Mouse (Mus musculus) liver (tissue): ENCODE measurements at regions not wholly inside any gene's neighbourhood (a gene's known extent, or its start where the extent isn't known, plus 50 kb on each side); places are given as distances from the start of the nearest gene placed in this dataset.

Experiments
- DNase-seq: peaks from one replicate; pipeline ENCODE4 v3.0.0-alpha.2; 2020; ENCODE audit warnings: mixed read lengths

DNA sequence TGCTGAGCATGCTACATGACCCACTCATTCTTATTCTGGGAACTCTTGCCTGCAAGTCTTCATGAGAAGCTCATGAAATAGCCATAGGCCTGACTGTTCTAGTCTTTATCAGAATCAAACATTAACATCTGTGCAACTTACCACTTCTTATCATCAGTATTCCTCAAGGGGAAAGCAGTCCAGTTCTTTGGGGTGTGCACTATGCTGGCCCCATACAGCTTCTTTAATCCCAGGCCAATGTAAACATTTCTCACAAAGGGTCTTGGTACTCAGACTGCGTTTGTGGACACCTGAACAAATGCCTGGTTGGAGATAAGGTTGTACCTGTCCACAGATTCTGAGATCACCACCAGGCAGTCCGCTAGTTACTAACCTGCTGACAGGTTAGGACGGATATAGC lies 51.3 kb downstream of the 3110018I06Rik start:
- no peak for DNase-seq

DNA sequence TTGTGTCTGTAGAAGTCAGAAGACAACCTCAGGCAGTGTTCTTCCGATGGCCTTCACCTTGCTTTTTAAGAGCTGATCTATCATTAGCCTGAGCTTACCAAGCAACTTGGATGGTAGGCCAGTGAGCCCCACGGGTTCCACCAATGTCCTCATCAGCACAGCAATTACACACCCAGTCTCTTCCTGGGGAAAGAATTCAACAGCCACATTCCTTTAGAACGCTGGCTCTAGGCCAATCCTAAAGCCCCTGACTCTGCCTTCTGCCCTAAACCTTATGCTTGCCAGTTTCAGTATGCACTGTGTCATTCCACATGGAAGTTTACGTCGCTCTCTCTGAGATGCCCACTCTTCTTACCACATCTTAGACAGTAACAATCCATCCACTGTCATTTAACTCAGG lies 52.8 kb downstream of the 3110018I06Rik start:
- DNase-seq: no peak

DNA sequence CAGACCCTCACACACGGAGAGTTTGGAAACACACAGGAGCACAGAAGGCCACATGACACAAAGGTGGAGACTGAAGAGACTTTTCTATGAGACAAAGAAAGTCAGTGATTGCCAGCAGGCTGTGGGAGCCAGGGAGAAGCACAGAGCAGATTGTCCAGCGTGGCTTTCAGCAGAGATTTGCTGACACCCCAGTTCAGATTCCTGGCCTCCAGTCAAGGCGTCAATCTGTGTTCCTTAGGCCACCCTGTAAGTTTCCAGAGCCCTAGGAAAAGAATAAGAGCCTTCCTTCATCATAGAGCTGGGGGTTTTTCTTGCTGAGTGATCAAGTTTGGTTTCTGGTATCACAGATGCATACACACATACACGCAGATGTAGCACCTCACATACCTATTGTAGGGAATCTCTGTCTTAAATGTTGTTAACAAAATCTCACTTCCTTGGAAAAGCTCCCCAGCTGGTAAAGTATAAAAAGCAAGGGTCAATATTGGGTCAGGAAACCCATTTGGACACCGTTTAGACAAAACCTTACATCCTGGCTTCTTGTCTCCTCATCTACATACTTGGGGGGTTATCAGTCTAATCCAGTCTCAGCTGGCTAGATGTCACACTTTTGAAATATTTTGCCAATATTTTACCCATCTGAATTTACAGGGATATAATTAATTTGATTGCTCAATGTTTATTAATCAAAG lies 58.9 kb downstream of the 3110018I06Rik start:
- no peak for DNase-seq

DNA sequence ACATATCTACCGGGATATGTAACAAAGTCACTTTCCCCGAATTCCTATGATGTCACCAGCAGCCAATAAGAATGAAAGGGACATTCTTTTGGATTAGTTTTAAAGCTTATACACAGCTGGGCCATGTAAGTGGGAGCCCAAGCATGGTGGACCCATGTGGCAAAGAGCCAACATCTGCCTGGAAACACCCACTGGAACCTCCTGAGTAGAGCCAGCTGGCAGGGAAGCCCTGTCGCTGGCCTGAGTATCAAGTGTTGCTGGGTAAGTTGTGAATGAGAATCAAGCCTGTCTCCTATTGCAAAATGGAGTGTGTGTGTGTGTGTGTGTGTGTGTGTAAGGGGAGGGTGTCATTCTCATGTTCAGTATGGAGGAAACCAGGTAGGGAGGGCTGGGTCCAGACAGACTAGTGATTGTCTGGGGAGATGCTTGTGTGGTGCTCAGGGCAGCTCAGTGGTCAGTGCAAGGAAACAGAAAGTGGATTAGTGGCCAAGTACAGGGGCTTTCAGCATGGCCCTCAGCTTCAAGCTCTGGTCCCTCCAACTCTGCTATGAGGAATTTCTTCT lies 59.5 kb downstream of the 3110018I06Rik start:
- DNase-seq: peak; percentile 26

DNA sequence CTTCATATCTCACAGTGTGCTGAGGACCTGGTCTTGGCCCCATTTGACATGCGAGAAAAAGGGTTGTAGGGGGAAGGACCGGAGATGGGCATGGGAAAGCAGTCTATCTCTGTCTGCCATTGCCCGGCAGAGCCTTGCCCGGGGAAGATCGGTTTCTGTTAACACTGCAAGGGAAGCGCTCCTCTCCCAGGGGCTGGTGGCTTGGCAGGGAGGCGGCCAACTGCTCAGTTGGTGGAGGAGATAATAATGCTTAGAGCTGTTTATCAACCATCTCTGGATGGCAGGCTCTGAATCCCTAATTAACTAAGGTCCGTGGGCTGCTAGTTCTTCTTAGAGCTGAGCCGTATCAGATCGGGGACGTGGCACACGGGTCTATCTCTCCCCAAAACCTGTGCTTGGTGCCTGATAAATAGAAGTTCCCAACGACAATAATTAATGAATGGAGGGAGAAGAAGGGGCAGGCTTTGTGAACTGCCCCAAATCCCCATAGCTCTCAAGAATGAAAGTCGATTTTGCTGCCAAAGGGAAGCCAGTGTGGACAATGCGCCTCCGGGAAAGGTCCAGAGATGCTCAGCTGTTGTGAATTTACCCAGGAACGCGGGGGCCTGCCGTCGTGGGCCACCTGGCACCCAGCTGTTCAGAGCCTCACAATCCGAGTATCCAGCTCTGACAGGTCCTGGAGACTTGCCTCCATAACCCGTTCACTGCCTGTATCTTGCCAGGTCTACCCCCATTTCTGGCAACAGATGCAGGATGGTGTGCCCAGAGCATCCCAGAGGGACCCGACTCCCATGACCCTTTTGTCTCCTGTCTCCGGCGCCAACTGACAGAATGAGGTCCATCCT lies 61.2 kb downstream of the 3110018I06Rik start:
- peak; percentile 18 for DNase-seq

DNA sequence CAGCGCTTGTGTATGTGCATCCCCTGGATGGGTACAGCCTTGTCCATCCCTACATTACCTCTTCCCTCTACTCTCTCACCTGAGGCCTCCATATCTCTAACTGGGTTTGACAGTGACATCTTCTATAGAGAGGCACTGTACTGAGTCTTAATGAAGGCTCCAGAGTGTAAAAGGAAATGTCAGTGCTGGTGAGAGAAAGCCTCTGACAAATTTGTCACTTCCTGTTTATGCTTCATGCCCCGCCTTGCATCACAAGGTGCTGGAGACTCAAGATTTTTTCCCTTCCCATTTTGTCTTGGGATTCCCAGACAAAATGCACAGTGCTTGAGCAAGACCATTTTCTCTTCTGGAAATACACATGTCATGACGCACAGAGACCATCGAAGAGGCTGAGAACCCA lies 70.8 kb downstream of the 3110018I06Rik start:
- no peak for DNase-seq

DNA sequence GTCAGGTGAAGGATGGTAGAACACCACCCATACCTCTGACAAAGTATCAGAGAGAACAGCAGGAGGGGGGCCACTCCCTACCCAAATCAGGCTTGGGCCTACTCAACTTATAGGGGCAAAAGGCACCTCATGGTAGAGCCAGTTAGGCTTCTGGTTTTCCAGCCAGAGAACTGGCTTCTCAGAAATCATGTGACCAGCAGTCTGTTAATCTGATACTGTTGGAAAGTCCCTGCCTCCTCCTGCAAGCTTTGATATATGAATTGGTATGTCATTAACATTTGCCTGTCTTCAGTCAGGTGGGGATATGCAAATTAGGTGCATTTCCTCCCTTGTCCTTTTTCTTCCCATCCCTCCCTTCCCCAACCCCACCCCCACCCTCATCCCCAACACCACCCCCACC lies 71.7 kb downstream of the 3110018I06Rik start:
- DNase-seq: no peak

DNA sequence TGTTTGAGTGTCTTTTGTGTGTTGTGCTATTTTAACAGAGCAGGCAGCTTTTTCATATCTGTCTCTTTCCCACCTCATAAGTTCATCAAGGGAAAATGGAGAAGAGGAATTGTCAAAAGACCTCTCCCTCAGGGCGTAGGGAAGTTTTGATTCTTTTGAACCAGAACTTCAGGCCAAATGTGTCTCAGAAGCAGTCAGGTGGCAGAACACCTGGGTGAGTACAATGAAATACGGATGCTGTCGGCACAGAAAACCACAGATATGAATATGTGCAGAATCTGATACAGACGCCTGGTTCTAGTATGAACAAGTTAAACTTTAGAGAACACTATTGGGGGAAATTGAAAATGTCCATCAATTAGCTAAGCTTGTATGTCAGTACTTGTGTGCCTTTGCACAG lies 84.2 kb downstream of the 3110018I06Rik start:
- DNase-seq: no peak

DNA sequence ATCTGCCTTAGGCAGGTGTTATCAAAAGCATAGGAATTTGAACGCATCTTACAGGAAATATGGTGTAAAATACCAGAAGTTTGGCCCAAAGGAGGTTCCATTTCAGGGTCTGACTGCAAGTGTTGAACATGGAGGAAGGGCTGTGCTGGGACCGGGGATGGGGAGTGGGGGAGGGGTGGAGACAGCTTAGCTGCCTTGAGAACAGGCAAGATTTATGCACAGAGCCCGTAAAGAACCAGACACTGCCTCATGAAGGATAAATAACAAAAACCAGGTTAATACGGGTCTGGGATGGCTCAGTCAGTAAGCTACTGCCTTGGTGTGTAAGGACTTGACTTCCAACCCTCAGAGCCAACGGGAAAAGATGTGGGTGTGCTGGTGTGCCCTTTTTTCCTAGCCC lies 91.1 kb downstream of the 3110018I06Rik start:
- no peak for DNase-seq

DNA sequence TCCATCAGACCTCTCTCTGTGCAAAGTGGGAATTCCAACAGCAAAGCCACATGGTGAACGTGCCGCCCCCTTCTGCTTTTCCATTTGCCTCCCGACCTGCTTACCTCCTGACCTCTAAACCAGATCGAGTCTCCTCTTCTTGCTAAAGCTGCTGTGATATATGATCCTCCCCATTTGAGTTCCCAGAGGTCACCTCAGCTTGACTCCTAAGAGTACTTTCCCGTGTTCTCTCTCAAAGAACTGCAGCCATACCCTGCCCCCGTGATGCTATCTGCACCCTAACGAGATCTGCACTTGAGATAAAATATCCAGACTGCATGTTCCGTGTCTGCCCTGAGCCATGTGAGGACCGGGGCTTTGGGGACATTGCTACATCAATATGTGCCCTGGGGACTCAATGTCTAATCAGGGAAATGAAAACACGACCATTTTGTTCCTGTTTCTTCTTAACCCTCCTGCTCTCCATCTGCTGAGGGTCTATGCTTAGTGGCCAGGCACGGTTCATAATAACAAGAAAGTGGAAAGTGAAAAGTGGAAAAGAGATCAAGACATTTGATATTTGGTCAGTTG lies 94.8 kb downstream of the 3110018I06Rik start:
- no peak for DNase-seq

DNA sequence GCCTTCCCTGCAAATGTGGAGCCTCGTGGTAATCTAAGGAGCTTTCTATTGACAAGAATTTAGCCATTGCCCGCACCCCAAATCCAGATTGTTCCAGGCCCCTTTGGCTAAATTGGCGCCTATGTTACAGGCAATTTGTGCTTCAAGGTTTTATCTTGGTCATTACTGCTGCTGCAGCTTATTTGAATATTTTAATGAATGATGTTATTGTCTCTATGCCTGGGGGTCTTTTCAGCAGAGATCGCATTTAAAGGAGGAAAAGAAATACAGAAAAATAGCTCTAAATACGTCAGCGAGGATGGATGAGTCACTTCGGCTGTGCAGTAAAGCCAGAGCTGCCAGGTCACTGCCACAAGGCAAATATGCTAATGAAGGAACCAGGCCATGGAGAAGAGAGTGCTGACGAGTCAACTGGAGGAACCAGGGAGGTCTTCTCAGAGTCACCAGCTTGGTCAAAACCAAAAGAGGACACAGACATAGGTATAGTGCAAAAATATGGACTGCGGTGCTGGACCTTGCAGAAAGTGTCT lies 97.3 kb downstream of the 3110018I06Rik start:
- no peak for DNase-seq

DNA sequence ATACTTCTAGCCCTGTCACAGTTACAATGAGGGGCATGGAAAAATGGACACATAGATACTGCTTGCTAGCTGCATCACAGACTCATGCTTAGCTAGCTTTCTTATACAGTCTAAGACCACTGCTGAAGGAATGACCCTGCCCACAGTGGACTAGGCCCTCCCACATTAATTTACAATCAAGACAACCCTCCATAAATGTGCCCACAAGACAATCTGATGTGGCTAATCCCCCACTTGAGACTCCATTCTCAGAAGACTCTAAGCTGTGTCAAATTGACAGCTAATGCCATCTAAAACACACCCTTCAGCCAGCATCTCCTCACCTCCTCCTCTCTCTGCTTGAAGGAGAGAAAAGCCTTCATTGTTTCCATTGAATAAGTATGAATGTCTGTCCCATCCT lies 107.8 kb downstream of the 3110018I06Rik start:
- no peak for DNase-seq

DNA sequence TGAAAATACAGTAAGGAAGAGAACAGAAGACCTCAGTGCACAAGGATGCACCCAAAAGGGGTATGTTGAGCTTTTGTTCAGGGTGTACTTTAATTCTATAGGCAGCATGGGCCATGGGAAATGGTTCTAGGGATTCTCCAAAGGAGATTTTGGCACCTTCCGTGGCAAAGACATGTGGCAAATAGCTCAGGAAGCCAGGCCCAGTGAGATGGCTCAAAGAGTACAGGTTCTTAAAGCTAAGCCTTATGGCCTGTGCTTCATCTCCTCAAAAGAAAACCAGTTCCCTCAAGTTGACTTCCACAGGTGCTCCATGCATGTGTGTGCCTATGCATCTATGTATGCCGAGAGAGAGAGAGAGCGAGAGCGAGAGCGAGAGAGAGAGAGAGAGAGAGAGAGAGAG lies 112.1 kb downstream of the 3110018I06Rik start:
- DNase-seq: no peak

DNA sequence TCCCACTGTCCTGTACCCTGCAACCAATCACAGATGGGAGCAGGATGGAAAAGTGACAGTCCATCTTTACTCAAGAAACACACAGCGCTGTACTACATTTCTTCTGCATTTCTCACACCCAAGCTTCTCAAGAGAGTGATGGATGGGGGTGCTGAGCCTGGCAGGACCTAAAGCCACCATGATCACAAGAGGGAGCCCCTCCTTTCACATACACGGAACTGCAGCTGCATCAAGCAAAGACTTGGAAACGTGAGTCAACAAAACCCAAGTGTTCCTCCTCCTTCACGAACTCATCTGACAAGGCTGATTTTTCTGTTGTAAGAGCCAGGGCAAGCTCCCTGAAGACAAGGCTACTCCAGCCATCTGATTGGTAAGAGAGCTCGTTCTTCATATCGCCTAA lies 120.5 kb downstream of the 3110018I06Rik start:
- DNase-seq: no peak

DNA sequence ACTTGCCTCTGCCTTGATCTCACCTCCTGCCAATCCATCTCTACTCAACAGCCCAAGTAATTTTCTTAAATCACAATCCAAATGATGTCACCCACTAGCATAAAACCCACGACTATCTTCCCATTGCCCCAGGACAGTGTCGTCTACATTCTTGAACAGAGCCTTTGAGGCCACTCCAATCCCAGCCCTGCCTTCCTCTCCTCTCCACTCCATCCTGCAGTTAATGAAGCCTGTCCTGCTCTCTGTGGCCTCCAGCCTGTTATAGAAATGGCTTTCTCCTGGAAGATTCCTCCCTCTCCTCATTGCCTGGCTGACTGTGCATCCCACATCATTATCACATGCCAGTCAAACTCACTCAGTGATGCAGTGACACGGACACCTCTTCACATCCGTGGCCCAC lies 121.6 kb downstream of the 3110018I06Rik start:
- no peak for DNase-seq

DNA sequence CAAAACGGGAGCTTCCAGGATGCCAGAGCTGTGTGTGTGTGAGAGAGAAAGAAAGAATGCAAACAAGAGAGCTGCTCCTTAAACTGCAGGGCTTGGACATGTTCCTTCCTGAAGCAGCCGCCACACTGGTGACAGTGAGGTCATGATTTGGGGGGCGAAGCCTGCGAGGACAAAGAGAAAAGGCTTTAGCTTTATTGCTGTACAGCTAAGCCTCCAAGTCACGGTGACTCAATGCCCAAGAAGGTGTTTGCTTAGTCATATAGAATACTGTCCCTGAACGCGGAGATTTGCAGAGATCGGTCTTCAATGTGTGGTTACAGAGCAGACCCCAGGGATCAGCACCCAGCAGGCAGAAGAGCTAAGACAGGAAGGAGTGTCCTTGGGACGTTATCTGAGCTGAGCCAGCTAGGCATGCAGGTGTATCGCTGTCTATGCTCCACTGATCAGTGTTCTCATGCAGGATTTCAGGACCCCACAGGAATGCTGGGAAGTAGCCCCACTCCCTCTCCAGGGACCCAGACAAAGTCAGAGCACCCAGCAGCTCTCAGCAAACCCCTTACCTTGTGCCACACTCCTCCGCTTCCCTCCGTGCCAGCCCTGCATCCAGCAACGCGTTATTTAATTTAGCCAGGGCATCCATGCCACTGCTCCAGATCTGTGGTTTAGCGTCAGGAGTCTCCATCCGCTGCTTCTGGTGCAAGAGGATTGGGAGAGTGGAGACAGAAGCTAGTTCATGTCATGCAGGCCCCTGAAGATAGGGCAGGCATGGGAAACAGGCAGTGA lies 129.0 kb downstream of the 3110018I06Rik start:
- no peak for DNase-seq

DNA sequence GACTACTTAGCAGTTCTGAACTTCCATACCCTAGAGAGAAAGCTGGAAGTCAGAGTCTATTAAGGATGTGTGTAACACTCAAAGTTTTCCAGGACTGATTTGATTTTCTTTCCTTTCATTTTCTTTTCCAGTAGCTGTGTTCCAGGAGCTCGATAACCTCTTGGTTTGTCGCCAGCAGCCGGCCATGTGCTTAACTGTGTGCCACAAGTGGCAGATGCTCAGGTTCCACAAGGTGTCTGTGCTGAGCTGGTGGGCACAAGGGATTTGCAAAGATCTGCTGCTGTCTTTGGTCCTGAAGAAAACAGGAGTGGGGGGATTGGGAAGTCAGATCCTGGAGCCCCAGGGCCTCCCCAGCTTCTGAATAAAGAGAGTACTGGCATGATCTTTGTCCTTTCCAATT lies 136.0 kb downstream of the 3110018I06Rik start:
- no peak for DNase-seq

DNA sequence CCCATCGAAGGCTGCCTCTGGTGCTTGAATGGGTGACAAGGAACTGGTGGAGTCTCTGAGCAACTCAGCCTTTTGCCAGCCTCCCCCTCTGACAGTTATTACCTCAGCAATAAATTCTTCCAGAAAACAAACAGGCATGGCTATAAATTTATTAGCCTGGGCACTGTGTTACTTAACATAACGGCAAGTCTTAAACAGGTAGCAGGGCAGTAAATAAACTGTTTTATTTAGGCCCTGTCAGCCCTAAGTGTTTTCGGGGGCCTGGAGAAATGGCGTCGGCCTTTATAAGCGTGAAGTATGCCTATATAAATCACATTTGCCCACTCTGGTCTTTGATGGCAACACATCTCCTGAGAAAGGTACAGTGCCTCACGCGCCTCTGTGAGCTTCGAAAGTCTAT lies 159.6 kb downstream of the 3110018I06Rik start:
- DNase-seq: no peak

DNA sequence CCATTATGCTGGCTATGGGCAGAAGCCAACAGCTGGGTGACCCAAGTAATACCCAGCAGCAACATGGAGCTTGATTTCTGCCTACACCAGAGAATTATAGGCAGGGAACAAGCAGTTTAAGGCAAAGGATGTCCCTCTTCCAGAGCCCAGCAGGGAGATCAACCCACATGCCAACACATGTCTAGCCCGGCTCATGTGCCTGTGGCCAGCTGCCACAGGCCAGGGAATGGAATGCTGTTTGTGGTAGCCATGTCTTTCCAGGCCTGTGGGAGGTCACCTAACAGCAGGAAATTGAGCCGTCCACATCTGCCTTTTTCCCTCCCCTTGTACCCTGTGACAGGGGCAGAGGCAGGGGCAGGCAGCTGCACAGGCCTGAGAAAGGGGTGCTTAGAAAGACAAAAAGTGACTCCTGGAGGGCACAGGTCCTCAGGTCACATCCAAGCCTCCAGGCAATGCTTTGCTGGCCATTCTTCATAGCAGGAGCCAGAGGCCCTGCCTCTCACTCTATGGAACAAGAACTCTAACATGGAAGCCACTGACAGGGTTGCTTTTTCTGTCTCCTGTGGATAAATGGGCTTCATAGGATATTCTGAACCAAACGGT lies 163.8 kb downstream of the 3110018I06Rik start:
- DNase-seq: no peak

DNA sequence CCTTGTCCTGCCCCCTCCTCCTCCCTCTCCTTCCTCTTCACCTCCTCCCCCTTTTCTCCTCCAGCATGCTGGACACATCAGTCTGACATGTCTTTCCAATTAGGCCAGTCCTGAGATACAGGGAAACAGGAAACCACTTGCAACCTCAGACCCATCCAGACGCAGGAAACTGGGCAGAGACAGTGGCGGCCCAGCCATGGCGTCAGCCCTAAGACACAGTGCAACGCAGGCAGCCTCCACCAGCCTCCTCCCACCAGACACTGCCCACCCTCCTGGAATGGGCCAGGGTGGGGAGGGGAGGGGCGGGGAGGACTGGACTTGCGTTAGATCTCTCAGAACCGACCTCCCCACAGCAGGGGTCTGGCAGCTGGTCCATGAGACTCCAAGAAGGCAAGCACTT lies 164.7 kb downstream of the 3110018I06Rik start:
- DNase-seq: peak; percentile 9

DNA sequence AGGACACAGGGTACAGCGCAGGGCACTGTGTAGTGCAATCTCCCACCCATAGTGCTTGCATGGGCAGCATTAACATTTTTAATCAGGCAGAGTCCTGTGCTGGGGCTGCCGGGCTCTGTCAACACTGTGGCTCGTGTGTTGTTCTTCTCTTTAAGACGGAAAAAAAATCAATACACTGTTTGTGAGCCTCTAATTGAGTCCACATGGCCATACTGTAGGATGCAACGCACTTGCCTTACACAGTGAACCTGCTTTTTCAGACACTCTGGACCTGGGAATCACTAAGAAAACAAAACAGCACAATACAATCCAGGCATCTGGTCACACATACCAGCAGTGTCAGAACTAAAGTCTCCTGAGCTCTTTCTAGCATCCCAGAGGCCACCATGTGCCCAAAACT lies 168.4 kb downstream of the 3110018I06Rik start:
- no peak for DNase-seq

DNA sequence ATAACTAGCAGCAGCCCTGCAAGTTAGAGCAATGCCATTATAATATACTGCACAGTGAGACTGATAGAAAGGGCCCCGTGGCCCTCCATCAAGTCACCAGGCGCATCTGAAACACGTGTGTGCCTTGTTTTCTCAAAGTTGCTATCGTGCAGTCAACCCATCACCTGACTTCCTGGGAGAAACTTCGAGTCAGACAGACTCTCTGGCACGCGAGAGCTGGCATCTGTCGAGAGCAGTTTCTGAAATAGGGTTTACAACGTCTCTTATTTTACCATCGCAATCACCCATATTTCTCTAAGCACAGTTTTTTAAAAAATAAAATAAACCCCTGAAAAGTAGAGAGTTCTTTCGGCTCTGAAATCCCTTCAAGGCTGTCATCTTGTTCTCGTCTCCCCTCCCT lies 169.8 kb downstream of the 3110018I06Rik start:
- DNase-seq: no peak
